Mouse (Mus musculus) heart, embryonic 12.5 days (tissue): ENCODE measurements around the gene Rccd1. TPM values are rescaled to one million over a fixed set of nuclear protein-coding genes. Genes with fewer than 3 reads are reported as not detected.

Experiments used
- ATAC-seq: fragments of 200-750 bp; cut with Nextera tagmentation; 2 replicates; pipeline ENCODE4 v1.8.0; 2017; ENCODE audit warnings: moderate TSS enrichment, moderate library complexity; ENCODE audit not compliant: insufficient number of reproducible peaks, low FRiP score
- H3K27ac ChIP-seq: fragments of 300-500 bp; sonication (generic); 2 replicates; pipeline ENCODE4 v1.5.1; 2016; ENCODE audit warnings: mild to moderate bottlenecking, moderate library complexity; ENCODE audit not compliant: poor library complexity, severe bottlenecking
- H3K27me3 ChIP-seq: fragments of 300-500 bp; sonication (generic); replicated peaks from 2 replicates; pipeline ENCODE4 v1.6.1; 2016; ENCODE audit warnings: mild to moderate bottlenecking, moderate library complexity
- H3K36me3 ChIP-seq: fragments of 300-500 bp; sonication (generic); 2 replicates; pipeline ENCODE4 v1.6.1; 2016; ENCODE audit warnings: mild to moderate bottlenecking, moderate library complexity
- H3K4me1 ChIP-seq: fragments of 300-500 bp; sonication (generic); replicated peaks from 2 replicates; pipeline ENCODE4 v1.6.1; 2016; ENCODE audit warnings: mild to moderate bottlenecking
- H3K4me2 ChIP-seq: fragments of 300-500 bp; sonication (generic); 2 replicates; pipeline ENCODE4 v1.6.1; 2016; ENCODE audit warnings: mild to moderate bottlenecking, moderate library complexity
- H3K4me3 ChIP-seq: fragments of 300-500 bp; sonication (generic); 2 replicates; pipeline ENCODE4 v1.5.1; 2016; ENCODE audit warnings: mild to moderate bottlenecking
- H3K9ac ChIP-seq: fragments of 300-500 bp; sonication (generic); 2 replicates; pipeline ENCODE4 v1.6.1; 2016; ENCODE audit warnings: mild to moderate bottlenecking, moderate library complexity
- H3K9me3 ChIP-seq: fragments of 300-500 bp; sonication (generic); replicated peaks from 2 replicates; pipeline ENCODE4 v1.6.1; 2016; ENCODE audit warnings: mild to moderate bottlenecking, moderate library complexity
- WGBS: fragments of 180-500 bp; shearing (Covaris S2); methylation state at CpG from one replicate; pipeline ENCODE4 v1.1.7; 2016; 5-methylcytosine and 5-hydroxymethylcytosine counted together
- polyA plus RNA-seq: library from polyadenylated mRNA; unstranded; fragments of >200 nt; fragmentation: Nextera tagmentation; extraction: Ambion mirVana; gene quantifications from 2 replicates; pipeline ENCODE4 v1.2.1, GENCODE M21; 2016

The Rccd1 gene
- polyA plus RNA-seq, 1 experiment from 2014 or later: 6.1 TPM

GRCm38 (mm10) chr7:80299568-80299967 lies 24.7 kb downstream of the Rccd1 start:
- no peaks in the 10 kb centered on the region for H3K9me3 ChIP-seq
- H3K9ac ChIP-seq: no peak overlapping the region
- no peak overlapping the region for H3K27ac ChIP-seq
- WGBS: 93% methylated on average over 3 of the region's 3 CpGs
- H3K36me3 ChIP-seq: peaks cover 55% of the 10 kb centered on the region
- H3K4me2 ChIP-seq: no peak overlapping the region
- peaks cover 19% of the 10 kb centered on the region for H3K4me1 ChIP-seq
- H3K4me3 ChIP-seq: no peak overlapping the region
- no peaks in the 10 kb centered on the region for H3K27me3 ChIP-seq
- ATAC-seq: no peak

DNA sequence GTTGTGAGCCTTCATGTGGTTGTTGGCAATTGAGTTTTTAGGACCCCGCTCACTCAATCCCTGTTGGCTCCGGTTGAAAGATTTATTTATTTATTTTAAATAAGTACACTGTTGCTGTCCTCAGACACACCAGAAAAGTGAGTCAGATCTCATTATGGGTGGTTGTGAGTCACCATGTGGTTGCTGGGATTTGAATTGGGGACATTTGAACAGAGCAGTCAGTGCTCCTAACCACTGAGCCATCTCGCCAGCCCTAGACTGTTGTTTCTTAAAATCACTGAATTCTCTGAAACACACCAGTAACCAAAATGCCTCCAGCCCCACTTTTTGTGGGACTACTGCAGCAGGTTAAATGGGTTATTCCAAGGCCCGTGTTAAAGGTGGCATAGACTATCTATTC lies 25.5 kb downstream of the Rccd1 start:
- Histone ChIP-seq H3K9me3 (no peaks in the 10 kb centered on the region), H3K9ac (no peak overlapping the region), H3K4me2 (no peak overlapping the region), H3K4me3 (no peak overlapping the region), H3K4me1 (peaks cover 19% of the 10 kb centered on the region), H3K27ac (no peak overlapping the region), H3K27me3 (no peaks in the 10 kb centered on the region), H3K36me3 (peaks cover 47% of the 10 kb centered on the region)
- ATAC-seq: no peak
- 94% methylated on average over 4 of the region's 4 CpGs for WGBS

- H3K9ac ChIP-seq: no peak overlapping the region
- peaks cover 34% of the 10 kb centered on the region for H3K36me3 ChIP-seq
- H3K4me3 ChIP-seq: no peak overlapping the region
- H3K27me3 ChIP-seq: no peaks in the 10 kb centered on the region
- ATAC-seq: no peak
- peaks cover 19% of the 10 kb centered on the region for H3K4me1 ChIP-seq
- no peaks in the 10 kb centered on the region for H3K9me3 ChIP-seq
- WGBS: 69% methylated on average over 3 of the region's 3 CpGs
- H3K4me2 ChIP-seq: 0 out of 2 replicates have a peak overlapping the region, but pooled peaks have one; percentile 42
- H3K27ac ChIP-seq: no peak overlapping the region
Measured at GRCm38 (mm10) chr7:80297041-80297440, 27.2 kb downstream of the Rccd1 start.

DNA sequence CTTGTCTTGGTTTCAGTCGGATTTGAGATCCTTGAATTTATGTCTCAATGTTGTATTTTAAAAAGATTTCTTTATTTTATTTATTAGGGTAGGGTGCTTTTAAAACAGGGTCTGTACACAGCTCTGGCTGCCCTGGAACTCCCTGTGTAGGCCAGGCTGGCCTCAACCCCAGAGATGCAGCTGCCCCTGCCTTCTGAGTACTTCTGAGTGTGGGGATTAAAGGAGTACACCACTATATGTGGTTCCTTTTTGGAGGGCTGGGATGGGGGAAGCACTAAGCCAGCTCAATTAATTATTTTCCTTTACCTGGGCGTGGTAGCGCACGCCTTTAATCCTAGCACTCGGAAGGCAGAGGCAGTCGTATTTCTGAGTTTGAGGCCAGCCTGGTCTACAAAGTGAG lies 27.8 kb downstream of the Rccd1 start:
- Histone ChIP-seq H3K9ac (no peak overlapping the region), H3K4me3 (0 out of 2 replicates have a peak overlapping the region, but pooled peaks have one; percentile 12), H3K36me3 (peaks cover 29% of the 10 kb centered on the region), H3K4me2 (peak overlapping the region; percentile 42), H3K27ac (no peak overlapping the region), H3K9me3 (no peaks in the 10 kb centered on the region), H3K4me1 (peaks cover 19% of the 10 kb centered on the region), H3K27me3 (no peaks in the 10 kb centered on the region)
- WGBS: 92% methylated on average over 6 of the region's 6 CpGs
- ATAC-seq: no peak

GRCm38 (mm10) chr7:80294764-80295648 lies 29.2 kb downstream of the Rccd1 start:
- peak overlapping the region; percentile 87 for H3K9ac ChIP-seq
- peaks cover 32% of the 10 kb centered on the region for H3K36me3 ChIP-seq
- peak overlapping the region; percentile 79 for H3K4me2 ChIP-seq
- 8% methylated on average over 37 of the region's 37 CpGs for WGBS
- peak overlapping the region; percentile 83 for H3K27ac ChIP-seq
- peak overlapping the region; percentile 93 for H3K4me3 ChIP-seq
- peaks cover 19% of the 10 kb centered on the region for H3K4me1 ChIP-seq
- H3K9me3 ChIP-seq: no peaks in the 10 kb centered on the region; the same call in 1 of the 2 replicates
- no peaks in the 10 kb centered on the region for H3K27me3 ChIP-seq
- ATAC-seq: peak; percentile 67

GRCm38 (mm10) chr7:80294062-80294763 lies 30.0 kb downstream of the Rccd1 start, which contains the start of gene Prc1:
TSS of gene Prc1 (plus strand) at chr7:80294450.
- H3K4me2 ChIP-seq: peak within 1 kb of the TSS; percentile 79
- WGBS: under 1% methylated on average over 52 of the region's 52 CpGs
- H3K36me3 ChIP-seq: peaks cover 28% of the 10 kb centered on the region
- ATAC-seq: peak; percentile 99
- H3K4me3 ChIP-seq: peak within 1 kb of the TSS; percentile 93
- no peaks in the 10 kb centered on the region; the same call in 1 of the 2 replicates for H3K9me3 ChIP-seq
- peak within 1 kb of the TSS; percentile 87 for H3K9ac ChIP-seq
- no peaks in the 10 kb centered on the region for H3K27me3 ChIP-seq
- peaks cover 19% of the 10 kb centered on the region for H3K4me1 ChIP-seq
- peak within 1 kb of the TSS; percentile 83 for H3K27ac ChIP-seq

DNA sequence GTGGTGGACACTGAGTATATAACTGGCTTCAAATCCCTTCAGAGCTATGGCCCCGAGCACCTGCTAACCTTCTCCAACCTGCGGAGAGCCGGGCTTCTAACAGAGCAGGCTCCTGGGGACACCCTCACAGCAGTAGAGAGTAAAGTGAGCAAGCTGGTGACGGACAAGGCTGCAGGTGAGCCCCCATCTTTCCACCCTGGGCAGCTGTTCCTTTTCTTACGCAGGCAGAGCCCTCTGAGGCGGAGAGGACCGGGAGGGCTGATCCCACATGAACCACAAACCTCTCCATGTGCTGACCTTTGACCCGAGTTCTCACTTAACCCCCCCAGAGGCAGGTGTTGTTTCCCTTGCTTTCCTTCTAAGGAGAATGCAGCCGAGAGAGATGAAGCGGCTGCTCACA lies 36.5 kb downstream of the Rccd1 start:
- Histone ChIP-seq H3K4me3 (no peak overlapping the region), H3K9ac (no peak overlapping the region), H3K4me1 (peaks cover 4% of the 10 kb centered on the region; the same call in 1 of the 2 replicates), H3K27me3 (no peaks in the 10 kb centered on the region), H3K27ac (no peak overlapping the region), H3K36me3 (peaks cover 79% of the 10 kb centered on the region), H3K4me2 (no peak overlapping the region), H3K9me3 (no peaks in the 10 kb centered on the region; the same call in 1 of the 2 replicates)
- no peak for ATAC-seq
- 84% methylated on average over 10 of the region's 10 CpGs for WGBS

DNA sequence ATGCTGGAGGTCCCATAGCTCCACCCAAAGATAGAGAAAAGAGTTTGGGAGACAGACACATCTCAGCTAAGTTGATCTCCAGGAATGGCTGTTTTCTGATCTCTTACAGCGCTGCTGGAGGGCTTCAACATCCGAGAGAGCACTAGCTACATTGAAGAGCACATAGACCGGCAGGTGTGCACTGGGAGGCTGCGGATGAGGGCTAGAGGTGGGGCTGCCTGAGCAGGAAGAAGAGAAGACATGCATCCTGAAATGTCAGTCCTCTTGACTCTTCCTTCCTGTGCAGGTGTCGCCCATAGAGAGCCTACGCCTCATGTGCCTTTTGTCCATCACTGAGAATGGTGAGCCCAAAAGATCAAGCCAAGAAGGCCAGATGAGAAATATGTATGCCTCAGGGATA lies 38.5 kb downstream of the Rccd1 start:
- no peak overlapping the region for H3K9ac ChIP-seq
- WGBS: 90% methylated on average over 6 of the region's 6 CpGs
- H3K4me2 ChIP-seq: no peak overlapping the region
- no peaks in the 10 kb centered on the region; the same call in 1 of the 2 replicates for H3K9me3 ChIP-seq
- H3K27me3 ChIP-seq: no peaks in the 10 kb centered on the region
- no peak overlapping the region for H3K27ac ChIP-seq
- H3K36me3 ChIP-seq: peaks cover 73% of the 10 kb centered on the region
- H3K4me1 ChIP-seq: peaks cover 4% of the 10 kb centered on the region; the same call in 1 of the 2 replicates
- no peak overlapping the region for H3K4me3 ChIP-seq
- no peak for ATAC-seq

- Histone ChIP-seq H3K4me2 (no peak overlapping the region), H3K4me1 (peaks cover 4% of the 10 kb centered on the region; the same call in 1 of the 2 replicates), H3K4me3 (no peak overlapping the region), H3K36me3 (peaks cover 73% of the 10 kb centered on the region), H3K27ac (no peak overlapping the region), H3K27me3 (no peaks in the 10 kb centered on the region), H3K9me3 (no peaks in the 10 kb centered on the region), H3K9ac (no peak overlapping the region)
- WGBS: 74% methylated on average over 5 of the region's 5 CpGs
- ATAC-seq: no peak
Measured at GRCm38 (mm10) chr7:80284391-80284790, 39.9 kb downstream of the Rccd1 start.

DNA sequence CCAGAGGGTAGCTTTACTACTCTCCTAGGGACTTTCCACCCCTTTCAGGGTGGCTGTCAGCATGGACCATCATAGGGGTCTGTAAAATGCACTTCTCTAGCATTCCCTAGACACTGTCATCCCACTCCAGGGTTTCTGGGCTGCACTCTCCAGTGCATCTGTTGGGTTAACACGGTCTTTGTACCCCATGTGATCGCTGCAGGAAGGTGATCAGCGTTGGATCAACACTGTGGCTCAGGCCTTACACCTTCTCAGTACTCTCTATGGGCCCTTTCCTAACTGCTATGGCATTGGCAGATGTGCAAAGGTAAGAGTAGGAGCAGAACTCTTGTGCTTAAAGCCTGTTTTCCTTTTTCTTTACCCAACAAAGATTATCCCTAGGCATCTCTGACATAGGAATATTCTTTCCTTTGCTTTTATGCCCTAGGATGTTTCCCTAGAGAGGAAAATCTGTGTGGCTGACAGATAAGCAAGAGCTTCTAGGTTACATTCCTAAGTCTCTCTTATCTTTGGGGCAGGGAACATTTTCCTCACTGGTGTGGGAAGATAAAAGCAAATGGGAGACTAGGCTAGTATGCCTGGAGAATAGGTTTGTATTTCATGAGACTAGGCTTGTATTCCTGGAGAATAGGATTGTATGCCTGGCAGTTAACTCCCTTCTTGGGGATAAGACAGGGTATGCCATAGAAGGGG lies 40.9 kb downstream of the Rccd1 start:
- H3K4me3 ChIP-seq: no peak overlapping the region
- peak overlapping the region; percentile 56 for H3K27ac ChIP-seq
- H3K4me1 ChIP-seq: peaks cover 4% of the 10 kb centered on the region; the same call in 1 of the 2 replicates
- no peaks in the 10 kb centered on the region for H3K27me3 ChIP-seq
- ATAC-seq: peak; percentile 25; the same call in 1 of the 2 replicates
- no peak overlapping the region for H3K4me2 ChIP-seq
- 53% methylated on average over 3 of the region's 3 CpGs for WGBS
- peaks cover 76% of the 10 kb centered on the region for H3K36me3 ChIP-seq
- H3K9ac ChIP-seq: 0 out of 2 replicates have a peak overlapping the region, but pooled peaks have one; percentile 25
- H3K9me3 ChIP-seq: no peaks in the 10 kb centered on the region
